Mouse (Mus musculus): Measurements from ENCODE around the gene Glrp1.

DNA sequence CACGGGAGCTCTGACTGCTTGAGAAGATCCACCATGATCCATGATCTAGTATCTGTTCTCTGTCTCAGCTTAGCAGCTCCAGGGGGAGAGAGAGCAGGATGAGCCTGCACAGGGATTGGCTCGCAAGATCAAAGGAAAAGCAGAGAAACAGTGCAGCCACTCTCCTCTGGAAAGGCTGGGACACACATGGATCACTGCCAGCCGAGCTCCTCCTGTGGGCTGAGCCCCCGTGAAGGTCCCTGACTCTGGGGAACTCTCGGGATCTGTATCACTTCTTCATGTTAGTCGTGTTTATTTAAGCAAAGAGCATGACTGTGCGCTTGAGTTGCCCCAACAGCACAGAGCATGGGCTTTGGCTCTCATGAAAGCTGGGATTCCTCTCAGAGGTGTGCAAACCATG lies 49.4 kb upstream of the Glrp1 start:
- TF ChIP-seq CTCF (IDR thresholded peaks at IDR 0.05; ENCODE audit: low read depth) (no peak), EP300 (IDR thresholded peaks at IDR 0.05; ENCODE audit: low read depth) (no peak)

Measured in liver, embryonic 14.5 days (tissue).